Mouse (Mus musculus) ovary, postnatal 36 days (tissue): ENCODE data around the gene Sgsm2.

Experiments used
- DNase-seq: peaks from one replicate; pipeline ENCODE4 v3.0.0; 2022; ENCODE audit warnings: low spot score, mixed read lengths

Sgsm2 gene

GRCm38 (mm10) chr11:74828965-74829550 is 67.8 kb downstream of the Sgsm2 start:
- no peak for DNase-seq

DNA sequence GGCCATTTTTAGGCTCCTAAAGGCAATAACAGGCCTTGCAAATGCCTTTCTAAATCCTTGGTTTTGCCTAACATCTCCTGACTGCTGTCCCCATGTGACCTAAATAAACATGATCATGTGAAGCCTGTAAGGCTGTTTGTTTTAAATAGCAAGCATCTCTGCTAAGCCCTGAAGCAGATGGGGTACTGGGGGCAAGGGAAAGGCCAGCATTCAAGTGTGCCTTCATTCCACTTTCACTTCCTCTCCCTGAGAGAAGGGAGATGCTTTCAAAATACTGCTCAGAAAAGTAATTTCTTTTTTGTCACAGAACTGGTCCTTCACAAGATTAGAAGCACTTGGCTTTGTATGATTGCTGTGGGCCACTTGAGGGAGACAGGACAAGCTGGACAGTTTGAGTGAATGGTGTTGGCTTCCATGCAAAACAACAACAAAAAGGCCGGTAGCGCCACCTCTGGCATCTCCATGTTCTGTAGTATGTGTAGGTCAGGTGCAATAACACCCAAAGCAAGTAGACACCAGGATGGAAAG is 68.4 kb downstream of the Sgsm2 start:
- DNase-seq, result no peak

- no peak for DNase-seq
These were observed 69.0 kb downstream of the Sgsm2 start for GRCm38 (mm10) chr11:74827791-74828403.

GRCm38 (mm10) chr11:74826702-74827101 is 70.2 kb downstream of the Sgsm2 start:
- no peak for DNase-seq

DNA sequence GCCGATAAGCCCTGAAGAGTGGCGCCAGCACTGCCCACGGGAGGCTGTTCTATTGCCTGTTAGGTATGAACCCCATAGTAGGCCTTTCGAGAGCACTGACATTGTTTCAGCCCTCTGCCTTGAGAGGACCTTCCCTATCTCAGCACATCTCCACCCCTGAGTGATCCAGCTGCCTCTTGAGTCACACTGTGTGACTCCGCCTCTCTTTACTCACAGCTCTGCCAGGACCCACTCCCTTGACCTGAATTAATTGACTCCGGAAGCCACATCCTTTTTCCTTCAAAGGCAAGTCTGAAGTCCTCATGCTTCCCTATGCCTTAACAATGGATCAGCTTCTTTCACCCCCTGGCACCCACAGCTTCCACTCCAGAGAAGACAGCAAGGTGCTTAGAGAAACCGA is 70.7 kb downstream of the Sgsm2 start:
- no peak for DNase-seq

GRCm38 (mm10) chr11:74822746-74823440 is 74.0 kb downstream of the Sgsm2 start:
- DNase-seq, result no peak

DNA sequence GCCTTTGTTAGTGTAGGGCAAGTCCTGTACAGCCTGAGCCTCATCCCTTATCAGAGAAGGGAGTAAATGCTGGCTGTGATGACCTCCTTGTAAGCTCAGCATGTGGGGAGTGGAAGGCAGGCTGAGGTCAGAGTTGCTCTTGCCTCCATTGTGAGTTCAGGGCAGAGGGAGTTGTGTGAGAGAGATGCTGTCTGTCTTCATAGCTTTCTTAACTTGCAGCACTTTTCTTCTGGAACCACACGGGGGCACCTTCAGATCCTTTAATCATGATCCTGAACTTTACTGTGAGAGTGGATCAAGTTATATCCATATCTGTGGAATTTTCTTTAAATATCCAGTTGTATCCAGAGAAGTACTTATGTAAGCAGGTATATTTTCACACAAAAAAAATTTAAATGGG is 75.4 kb downstream of the Sgsm2 start:
- DNase-seq, result no peak

DNA sequence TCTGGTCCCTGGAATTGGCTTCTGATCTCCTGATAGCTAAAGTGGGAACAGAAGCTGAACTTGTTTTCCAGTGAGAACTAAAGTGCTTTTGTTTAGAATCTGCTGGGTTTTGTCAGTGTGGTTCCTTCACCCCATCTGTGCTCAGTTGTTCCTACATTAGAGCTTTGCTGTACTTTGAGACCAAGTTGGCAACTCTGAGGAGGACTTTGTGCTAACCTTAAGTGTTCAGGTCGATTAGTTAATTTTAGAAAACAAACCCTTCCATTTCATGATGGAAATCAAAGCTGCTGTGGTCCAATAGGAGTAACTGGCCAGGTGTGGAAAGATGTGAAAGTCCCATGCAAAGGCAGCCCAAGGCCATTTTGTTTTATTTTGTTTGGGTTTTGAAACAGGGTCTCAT is 75.9 kb downstream of the Sgsm2 start:
- DNase-seq, result no peak

DNA sequence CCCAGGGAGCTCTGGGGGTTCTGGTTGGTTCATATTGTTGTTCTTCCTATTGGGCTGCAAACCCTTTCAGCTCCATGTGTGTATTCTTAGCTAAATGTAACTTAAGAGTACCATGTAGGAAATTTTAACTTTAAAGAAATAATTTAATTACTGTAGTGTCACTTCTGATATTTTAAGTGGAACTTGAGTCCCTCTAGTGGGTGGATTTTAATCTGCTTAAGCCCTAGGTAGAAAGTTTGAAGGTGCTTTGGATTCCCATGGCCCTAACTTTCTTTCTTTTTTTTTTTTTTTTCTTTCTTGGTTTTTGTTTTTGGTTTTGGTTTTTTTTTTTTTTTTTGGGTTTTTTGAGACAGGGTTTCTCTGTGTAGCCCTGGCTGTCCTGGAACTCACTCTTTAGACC is 81.1 kb downstream of the Sgsm2 start:
- DNase-seq, result no peak

GRCm38 (mm10) chr11:74811538-74811937 is 85.3 kb downstream of the Sgsm2 start:
- DNase-seq, result no peak

DNA sequence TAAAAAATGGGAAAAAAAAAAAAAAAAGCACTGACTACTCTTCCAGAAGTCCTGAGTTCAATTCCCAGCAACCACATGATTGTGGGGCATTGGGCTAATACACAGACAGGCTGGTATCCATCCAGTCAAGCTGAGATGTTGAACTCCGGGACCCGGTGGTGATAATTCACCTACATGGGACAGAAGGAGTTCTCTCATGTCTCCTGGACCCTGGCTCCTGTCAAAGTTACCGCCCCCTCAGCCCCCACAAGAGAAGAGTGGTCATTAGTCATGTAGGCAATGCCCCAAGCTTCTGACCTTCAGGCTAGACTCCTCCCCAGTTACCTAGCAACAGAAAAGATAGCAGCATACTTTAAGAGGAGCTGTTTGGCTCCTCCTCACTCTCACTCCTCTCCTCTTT is 85.8 kb downstream of the Sgsm2 start:
- DNase-seq, result peak; percentile 27

DNA sequence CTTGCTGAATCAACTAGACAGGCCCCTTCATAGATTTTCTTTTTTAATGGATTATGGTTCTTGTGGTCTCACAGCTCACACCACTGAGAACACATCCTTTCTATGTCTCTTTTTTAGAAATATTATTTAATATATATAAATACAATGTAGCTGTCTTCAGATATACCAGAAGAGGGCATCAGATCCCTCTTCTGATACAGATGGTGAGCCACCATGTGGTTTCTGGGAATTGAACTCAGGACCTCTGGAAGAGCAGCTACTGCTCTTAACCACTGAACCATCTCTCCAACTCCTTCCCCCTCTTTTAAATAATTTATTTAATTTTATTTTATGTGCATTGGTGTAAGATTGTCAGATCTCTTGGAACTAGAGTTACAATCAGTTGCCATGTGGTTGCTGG is 86.7 kb downstream of the Sgsm2 start:
- DNase-seq, result no peak

- no peak for DNase-seq
These were observed 88.5 kb downstream of the Sgsm2 start for GRCm38 (mm10) chr11:74808251-74808853.

DNA sequence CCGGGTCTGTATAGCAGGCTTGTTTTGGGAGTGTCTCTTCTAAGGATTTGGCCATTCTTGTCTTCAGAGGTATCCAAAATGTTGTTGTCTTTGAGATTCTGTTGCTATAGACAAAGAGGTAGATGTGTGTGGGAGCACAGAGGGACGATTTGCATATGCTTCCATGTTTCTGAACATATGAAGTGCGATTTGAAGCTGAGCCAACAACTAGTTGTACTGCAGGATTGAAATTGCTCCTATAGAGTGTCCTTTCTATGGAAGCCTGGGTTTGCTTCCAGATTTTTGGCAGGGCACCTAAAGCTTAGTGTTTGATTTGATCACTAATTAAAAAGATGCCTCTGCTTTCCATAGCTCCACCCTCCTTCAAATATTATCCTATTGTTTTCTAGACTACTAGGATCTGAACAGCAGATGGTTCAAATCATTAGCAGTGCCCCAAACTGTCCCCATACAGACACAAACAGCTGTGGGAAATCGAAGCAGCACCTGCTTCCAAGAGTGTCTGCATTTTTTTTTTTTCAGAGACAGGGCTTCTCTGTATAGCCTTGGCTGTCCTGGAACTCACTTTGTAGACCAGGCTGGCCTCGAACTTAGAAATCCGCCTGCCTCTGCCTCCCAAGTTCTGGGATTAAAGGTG is 89.5 kb downstream of the Sgsm2 start:
- no peak for DNase-seq

- no peak for DNase-seq
These were observed 92.7 kb downstream of the Sgsm2 start for GRCm38 (mm10) chr11:74804081-74804627.

GRCm38 (mm10) chr11:74800658-74801057 is 96.2 kb downstream of the Sgsm2 start:
- DNase-seq, result no peak
